Mouse (Mus musculus) erythroblast, adult 5-6 weeks (primary cell): ENCODE results near the gene Map3k9. TPM values are rescaled to one million over a fixed set of nuclear protein-coding genes. Genes with fewer than 3 reads are reported as not detected.
A peak's percentile ranks its signal among the peaks of the same experiment; 100 is the strongest.

ENCODE experiments used
- ATAC-seq: replicated peaks from 2 replicates; pipeline ENCODE4 v1.8.0; 2016; ENCODE audit warnings: moderate number of reproducible peaks, mild to moderate bottlenecking, moderate TSS enrichment, inconsistent platforms; ENCODE audit not compliant: poor library complexity, low FRiP score, severe bottlenecking
- total RNA-seq, 2 experiments: library from RNA; stranded (forward) in 1 of 2; stranded (reverse) in 1 of 2; fragments of 150-400 nt in 1 of 2; fragments of 200-764, 138-1000 nt in 1 of 2; gene quantifications; 2 replicates each; pipeline versions ENCODE4 v1.2.3 to v1.2.4; 2015 to 2017; ENCODE audit warnings: low replicate concordance in 2 of 2

Gene Map3k9
- total RNA-seq (2015; ENCODE audit: low replicate concordance), result 0.58 and 4.8 TPM in 2 replicates
- 1.5 and 1.6 TPM in 2 replicates for total RNA-seq (2017; ENCODE audit: low replicate concordance)

- ATAC-seq, result peak; percentile 64
These were observed at the start of gene Map3k9 for GRCm38 (mm10) chr12:81781105-81781909. Gene Map3k9 (minus strand): TSS chr12:81781175.

GRCm38 (mm10) chr12:81828355-81828754 is 47.4 kb upstream of the Map3k9 start:
- no peak for ATAC-seq

DNA sequence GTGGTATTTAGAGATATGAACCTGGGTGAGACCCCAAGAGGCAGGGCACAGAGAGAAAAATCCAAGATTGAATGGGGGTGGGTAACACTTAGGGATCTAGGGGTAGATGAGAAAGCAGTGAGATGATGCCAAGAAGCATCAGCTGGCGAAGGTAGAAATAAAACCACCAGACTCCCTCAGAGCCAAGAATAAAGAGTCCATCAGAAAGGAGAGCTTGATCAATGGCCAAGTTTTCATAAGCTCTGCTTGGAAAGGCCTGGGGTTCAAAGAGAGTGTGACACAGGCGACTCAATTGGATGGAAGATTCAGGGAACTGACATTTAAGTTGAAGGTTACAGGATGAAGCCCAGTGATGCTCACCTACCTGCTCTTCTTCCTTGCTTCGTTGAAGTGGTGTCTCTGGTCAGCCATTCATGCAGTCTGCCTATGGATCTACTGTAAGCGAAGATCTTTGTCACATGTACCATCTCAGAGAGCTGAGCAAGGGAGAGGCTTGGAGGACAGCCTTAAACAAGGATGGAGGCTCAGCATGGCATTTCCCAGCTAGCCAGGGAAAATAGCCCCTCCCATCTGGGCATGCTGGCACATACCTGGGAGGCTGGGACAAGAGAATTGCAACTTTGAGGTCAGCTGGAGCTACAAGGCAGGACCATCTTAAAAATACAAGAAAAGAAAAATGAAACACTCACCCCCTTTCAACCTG is 42.0 kb upstream of the Map3k9 start:
- no peak for ATAC-seq

DNA sequence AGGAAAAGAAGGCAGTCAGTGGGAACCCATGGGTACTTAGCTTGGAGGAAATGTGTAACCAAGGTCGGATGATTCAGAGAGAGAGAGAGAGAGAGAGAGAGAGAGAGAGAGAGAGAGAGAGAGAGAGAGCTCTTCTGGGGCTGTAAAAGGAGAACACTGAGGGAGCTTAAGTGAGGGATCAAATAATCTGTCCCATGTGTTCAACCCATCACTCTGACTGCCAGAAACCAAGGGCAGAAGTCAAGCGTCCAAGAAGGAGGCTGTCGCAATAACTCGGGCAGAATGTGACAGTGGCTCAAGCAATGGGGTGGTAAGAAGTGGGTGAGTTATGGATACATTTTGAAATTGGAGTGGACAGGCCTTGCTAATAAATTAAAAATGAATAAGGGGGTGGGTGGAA is 41.2 kb upstream of the Map3k9 start:
- no peak for ATAC-seq

DNA sequence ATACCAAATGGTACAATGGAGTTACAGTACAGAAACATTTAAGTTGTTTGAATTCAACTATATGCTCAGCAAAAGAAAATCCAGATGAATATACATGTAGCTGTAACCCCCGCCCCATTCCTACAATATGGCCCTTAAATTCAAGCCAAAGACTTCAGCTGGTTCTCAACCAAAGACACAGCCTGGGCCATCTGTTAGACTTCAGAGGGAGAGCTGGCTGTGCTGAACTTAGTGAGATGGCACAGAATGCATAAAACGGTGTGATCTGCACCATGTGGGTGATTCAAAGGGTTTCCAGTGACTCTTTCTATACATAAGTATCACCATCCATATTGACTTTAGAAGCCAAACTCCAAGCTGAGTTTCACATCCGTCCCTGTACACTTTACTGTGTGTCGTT is 39.7 kb upstream of the Map3k9 start:
- no peak for ATAC-seq

GRCm38 (mm10) chr12:81817126-81817505 is 36.1 kb upstream of the Map3k9 start:
- no peak for ATAC-seq

DNA sequence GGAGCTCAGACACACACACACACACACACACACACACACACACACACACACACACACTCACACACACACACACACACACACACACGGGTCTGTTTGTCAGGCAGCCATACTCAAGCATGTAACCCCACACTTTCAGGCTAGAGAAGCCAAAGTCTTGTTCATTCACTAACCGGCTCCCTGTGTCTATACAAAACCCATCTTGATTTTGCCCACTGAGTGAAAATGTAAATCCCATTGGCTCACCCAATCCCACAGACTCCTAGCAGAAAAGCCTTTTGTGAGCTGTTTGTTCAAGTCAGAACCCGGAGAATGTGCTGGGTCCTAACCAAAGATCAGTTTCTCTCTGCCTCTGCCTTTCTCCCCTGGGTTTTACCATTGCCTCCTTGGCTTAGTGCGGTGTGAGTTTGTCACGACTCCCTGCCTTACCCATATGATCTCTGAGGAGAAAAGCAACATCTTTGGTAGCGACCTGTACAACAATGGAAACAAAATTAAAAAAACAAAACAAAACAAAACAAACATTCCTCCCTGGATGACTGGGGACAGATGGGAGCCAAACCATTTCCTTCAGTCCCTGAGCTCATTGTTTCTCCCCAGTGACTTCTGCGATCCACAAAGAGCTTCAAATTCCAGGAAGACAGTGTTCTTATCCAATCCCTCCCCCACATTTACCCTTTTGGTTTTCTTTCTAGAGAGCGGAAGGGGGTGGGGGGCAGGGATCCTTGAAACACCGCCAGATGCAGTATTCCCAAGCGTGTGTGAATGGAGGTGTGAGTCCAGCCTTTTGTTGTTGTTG is 35.6 kb upstream of the Map3k9 start:
- ATAC-seq, result no peak

- ATAC-seq, result no peak
These were observed 33.8 kb upstream of the Map3k9 start for GRCm38 (mm10) chr12:81814742-81815141.

DNA sequence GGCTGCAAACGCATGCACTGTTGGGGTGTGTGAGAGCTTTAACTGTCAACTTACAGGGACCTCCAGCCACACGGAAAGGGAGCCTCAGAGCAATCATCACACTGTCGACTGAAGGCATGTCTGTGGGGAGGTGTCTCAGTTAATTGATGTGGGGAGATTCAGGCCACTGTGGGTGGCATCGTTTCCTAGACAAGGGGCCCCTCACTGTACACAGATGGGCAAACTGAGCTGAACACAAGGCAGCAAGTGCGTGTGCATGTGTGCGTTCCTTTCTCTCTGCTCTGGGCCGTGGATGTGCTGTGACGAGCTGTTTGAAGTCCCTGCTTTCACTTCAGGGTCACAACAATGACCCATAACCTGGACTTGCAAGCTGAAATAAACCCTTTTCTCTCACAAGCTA is 29.4 kb upstream of the Map3k9 start:
- no peak for ATAC-seq

GRCm38 (mm10) chr12:81808596-81808995 is 27.6 kb upstream of the Map3k9 start:
- no peak for ATAC-seq

- no peak for ATAC-seq
These were observed 27.0 kb upstream of the Map3k9 start for GRCm38 (mm10) chr12:81807953-81808352.

DNA sequence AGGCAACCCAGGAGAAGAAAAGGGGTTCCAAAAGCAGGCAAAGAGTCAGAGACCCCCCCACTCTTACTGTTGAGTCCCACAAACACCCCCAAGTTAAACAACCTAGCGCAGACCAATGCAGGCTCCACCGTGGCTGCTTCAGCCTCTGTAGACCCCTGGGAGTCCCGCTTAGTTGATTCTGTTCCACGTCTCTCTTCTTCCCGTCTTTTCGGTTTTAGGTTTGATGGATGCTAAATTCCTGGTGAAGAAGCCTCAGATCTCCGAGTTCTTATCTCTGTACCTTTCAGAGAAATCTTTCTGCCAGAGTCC is 26.5 kb upstream of the Map3k9 start:
- ATAC-seq, result no peak

DNA sequence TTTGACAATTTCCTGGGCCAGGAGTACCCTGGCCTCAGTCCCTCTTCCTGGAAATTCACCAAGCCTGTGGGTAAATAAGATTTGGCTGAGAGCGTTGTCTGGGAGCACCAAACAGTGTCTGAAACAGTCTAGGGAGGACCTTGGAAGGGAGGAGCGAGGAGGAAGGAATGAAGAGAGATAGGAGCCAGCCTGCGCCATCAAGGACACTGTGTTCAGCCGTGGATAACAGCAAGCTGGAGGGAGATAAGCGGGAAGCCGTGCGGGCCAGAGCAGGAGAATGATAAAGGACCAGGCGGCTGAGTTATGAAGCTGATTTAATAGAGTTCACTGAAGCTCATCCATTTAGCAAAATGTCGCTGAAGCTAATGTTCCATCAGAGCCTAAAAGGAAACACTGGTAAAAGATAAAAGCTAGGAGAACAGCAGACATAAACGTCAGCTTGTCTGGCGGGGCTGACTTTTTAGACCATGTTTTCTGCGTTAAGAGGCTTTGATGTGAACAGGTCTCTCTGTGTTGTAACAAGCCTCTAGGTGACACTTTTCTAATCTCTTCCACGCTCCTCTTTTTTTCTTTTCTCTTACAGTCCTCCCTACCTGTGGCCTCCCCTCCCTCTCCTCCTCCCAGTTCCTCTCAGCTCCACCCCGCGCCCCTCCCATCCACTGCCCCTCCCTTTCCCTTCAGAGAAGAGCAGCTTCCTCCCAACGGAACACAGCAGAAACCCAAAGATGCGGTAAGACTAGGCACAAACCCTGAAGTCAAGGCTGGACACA is 26.0 kb upstream of the Map3k9 start:
- no peak for ATAC-seq

GRCm38 (mm10) chr12:81806114-81806513 is 25.1 kb upstream of the Map3k9 start:
- ATAC-seq, result no peak

DNA sequence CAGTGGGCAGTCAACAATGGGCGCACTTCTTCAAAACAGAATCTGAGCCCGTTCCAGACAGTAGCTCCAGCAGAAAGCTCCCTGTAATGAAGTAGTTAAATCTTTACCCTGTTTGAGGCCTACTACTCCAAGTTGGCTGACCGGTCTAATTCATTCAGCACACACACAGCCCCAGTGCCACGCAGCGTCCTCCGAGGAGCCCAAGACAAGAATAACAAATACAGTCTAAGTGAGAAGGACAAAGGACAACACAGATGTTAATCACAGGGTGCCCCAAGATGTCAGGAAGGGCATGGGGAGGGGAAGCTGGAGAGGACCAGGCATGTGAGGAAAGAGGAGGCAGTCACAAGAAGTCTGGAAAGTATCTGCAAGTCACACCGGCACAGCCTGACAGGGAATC is 22.8 kb upstream of the Map3k9 start:
- no peak for ATAC-seq

- ATAC-seq, result no peak
These were observed 22.0 kb upstream of the Map3k9 start for GRCm38 (mm10) chr12:81803016-81803415.

GRCm38 (mm10) chr12:81801134-81801533 is 20.2 kb upstream of the Map3k9 start:
- no peak for ATAC-seq

- no peak for ATAC-seq
These were observed 15.6 kb upstream of the Map3k9 start for GRCm38 (mm10) chr12:81796541-81796940.

DNA sequence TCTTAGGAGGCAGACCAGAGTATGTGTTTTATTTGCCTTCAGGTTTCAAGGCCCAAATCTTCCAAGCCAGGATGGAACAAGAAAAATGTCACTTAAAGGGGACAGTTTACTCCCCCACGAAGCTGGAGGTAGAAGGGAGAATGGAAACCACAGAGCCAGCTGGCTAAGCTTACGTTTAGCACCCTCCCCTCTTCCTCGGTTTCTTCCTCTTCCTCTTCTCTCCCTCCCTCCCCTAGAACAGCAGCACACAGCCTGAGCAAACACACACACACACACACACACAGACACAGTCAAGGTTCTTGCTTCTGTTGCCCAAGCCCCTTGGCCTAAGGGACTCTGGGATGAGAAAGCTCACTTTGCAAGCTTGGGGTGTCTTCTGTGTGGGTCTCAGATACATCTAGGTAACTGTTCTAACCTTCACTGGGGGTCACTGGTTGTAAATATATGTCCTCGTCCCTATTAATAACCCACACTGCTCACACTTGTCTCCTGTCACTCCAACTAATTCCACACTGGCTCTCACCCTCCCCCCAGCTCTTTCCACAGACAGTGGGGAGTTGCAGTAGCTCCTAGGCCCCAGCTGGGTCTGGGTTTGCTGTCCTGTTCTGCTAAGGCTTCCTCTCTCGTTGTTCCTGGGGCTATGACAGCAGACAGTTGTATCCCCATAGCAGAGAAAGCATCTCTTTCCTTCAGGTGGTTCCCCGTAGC is 11.7 kb upstream of the Map3k9 start:
- no peak for ATAC-seq
